Mouse (Mus musculus) lung, postnatal 0 days (tissue): Measurements from ENCODE around the gene Klf12. TPM values are rescaled to one million over a fixed set of nuclear protein-coding genes. Genes with fewer than 3 reads are reported as not detected.
A peak's percentile ranks its signal among the peaks of the same experiment; 100 is the strongest.

Source experiments
- ATAC-seq: fragments of 200-750 bp; cut with Nextera tagmentation; 2 replicates; pipeline ENCODE4 v1.8.0; 2017; ENCODE audit warnings: moderate library complexity
- DNase-seq: peaks from one replicate; pipeline ENCODE4 v3.0.0-alpha.2; 2016; ENCODE audit warnings: low spot score
- H3K27ac ChIP-seq: fragments of 300-500 bp; sonication (generic); 2 replicates; pipeline ENCODE4 v1.5.1; 2014; ENCODE audit warnings: antibody characterized with exemption, mild to moderate bottlenecking, low read length, mixed read lengths
- H3K27me3 ChIP-seq: fragments of 300-500 bp; sonication (generic); replicated peaks from 2 replicates; pipeline ENCODE4 v1.6.1; 2014; ENCODE audit warnings: low read length, mixed read lengths; ENCODE audit not compliant: insufficient read depth
- H3K36me3 ChIP-seq: fragments of 300-500 bp; sonication (generic); 2 replicates; pipeline ENCODE4 v1.6.1; 2014; ENCODE audit warnings: low read length, mixed read lengths; ENCODE audit not compliant: insufficient read depth
- H3K4me1 ChIP-seq: fragments of 300-500 bp; sonication (generic); 2 replicates; pipeline ENCODE4 v1.6.1; 2014; ENCODE audit warnings: antibody characterized with exemption, low read depth, low read length, mixed read lengths; ENCODE audit not compliant: insufficient read depth
- H3K4me2 ChIP-seq: fragments of 300-500 bp; sonication (generic); replicated peaks from 2 replicates; pipeline ENCODE4 v1.6.1; 2014; ENCODE audit warnings: low read depth, mild to moderate bottlenecking, low read length, moderate library complexity, mixed read lengths
- H3K4me3 ChIP-seq: fragments of 300-500 bp; sonication (generic); 2 replicates; pipeline ENCODE4 v1.5.1; 2014; ENCODE audit warnings: low read depth, low read length
- H3K9ac ChIP-seq: fragments of 300-500 bp; sonication (generic); replicated peaks from 2 replicates; pipeline ENCODE4 v1.6.1; 2014; ENCODE audit warnings: low read depth, mild to moderate bottlenecking
- H3K9me3 ChIP-seq: fragments of 300-500 bp; sonication (generic); 2 replicates; pipeline ENCODE4 v1.6.1; 2016; ENCODE audit warnings: low read length, mixed read lengths
- CTCF ChIP-seq: IDR thresholded peaks from 2 replicates; pipeline ENCODE4 v1.5.1; 2016; ENCODE audit warnings: antibody characterized with exemption, mild to moderate bottlenecking
- EP300 ChIP-seq: IDR thresholded peaks from 2 replicates; pipeline ENCODE4 v1.6.1; 2016; ENCODE audit warnings: antibody characterized with exemption, mild to moderate bottlenecking, control low read depth
- WGBS: fragments of 180-500 bp; shearing (Covaris S2); extraction: QIAGEN DNeasy Blood & Tissue Kit; methylation state at CpG from one replicate; pipeline ENCODE4 v1.1.7; 2014; 5-methylcytosine and 5-hydroxymethylcytosine counted together
- polyA plus RNA-seq: library from polyadenylated mRNA; unstranded; fragments of >200 nt; fragmentation: Nextera tagmentation; extraction: Ambion mirVana; gene quantifications from 2 replicates; pipeline ENCODE4 v1.2.1, GENCODE M21; 2015

Klf12 gene
- polyA plus RNA-seq, 1 experiment from 2014 or later, result 5.2 TPM

- Histone ChIP-seq H3K36me3 (no peaks in the 10 kb centered on the region), H3K4me1 (peaks cover 5% of the 10 kb centered on the region), H3K27me3 (no peaks in the 10 kb centered on the region), H3K4me2 (peak overlapping the region; percentile 99), H3K9ac (peak overlapping the region; percentile 16; the same call in 1 of the 2 replicates), H3K27ac (peak overlapping the region; percentile 32; the same call in 1 of the 2 replicates), H3K4me3 (peak overlapping the region; percentile 62), H3K9me3 (no peaks in the 10 kb centered on the region)
- peak; percentile 42 for DNase-seq
- ATAC-seq, result no peak
- TF ChIP-seq EP300 (no peak), CTCF (no peak)
- WGBS, result 2% methylated on average over 27 of the region's 27 CpGs
Measured at GRCm38 (mm10) chr14:100283411-100284118, 914 bp downstream of the Klf12 start.

- H3K36me3 ChIP-seq, result no peaks in the 10 kb centered on the region
- ATAC-seq, result no peak
- H3K9me3 ChIP-seq, result no peaks in the 10 kb centered on the region
- WGBS, result 7% methylated on average over 7 of the region's 7 CpGs
- peaks cover 5% of the 10 kb centered on the region for H3K4me1 ChIP-seq
- H3K4me3 ChIP-seq, result no peak overlapping the region
- 0 out of 2 replicates have a peak overlapping the region, but pooled peaks have one; percentile 99 for H3K4me2 ChIP-seq
- H3K27me3 ChIP-seq, result no peaks in the 10 kb centered on the region
- H3K9ac ChIP-seq, result no peak overlapping the region
- no peak overlapping the region for H3K27ac ChIP-seq
- no peak for TF ChIP-seq CTCF
- TF ChIP-seq EP300, result no peak
- no peak for DNase-seq
Measured at GRCm38 (mm10) chr14:100282651-100283050, 1.8 kb downstream of the Klf12 start.

- 33% methylated on average over 3 of the region's 3 CpGs for WGBS
- Histone ChIP-seq H3K36me3 (no peaks in the 10 kb centered on the region), H3K4me1 (peaks cover 4% of the 10 kb centered on the region), H3K4me2 (no peak overlapping the region), H3K4me3 (no peak overlapping the region), H3K27me3 (no peaks in the 10 kb centered on the region), H3K27ac (no peak overlapping the region), H3K9me3 (no peaks in the 10 kb centered on the region), H3K9ac (no peak overlapping the region)
- TF ChIP-seq CTCF (no peak), EP300 (no peak)
- no peak for DNase-seq
- no peak for ATAC-seq
Measured at GRCm38 (mm10) chr14:100281734-100282133, 2.7 kb downstream of the Klf12 start.

- no peaks in the 10 kb centered on the region for H3K36me3 ChIP-seq
- H3K4me2 ChIP-seq, result no peak overlapping the region
- H3K4me1 ChIP-seq, result no peaks in the 10 kb centered on the region
- H3K4me3 ChIP-seq, result no peak overlapping the region
- TF ChIP-seq CTCF (no peak), EP300 (no peak)
- H3K9me3 ChIP-seq, result no peaks in the 10 kb centered on the region
- ATAC-seq (no peak), DNase-seq (no peak)
- H3K27ac ChIP-seq, result no peak overlapping the region
- no peak overlapping the region for H3K9ac ChIP-seq
- H3K27me3 ChIP-seq, result no peaks in the 10 kb centered on the region
- WGBS, result 75% methylated on average over 2 of the region's 2 CpGs
Measured at GRCm38 (mm10) chr14:100274179-100274578, 10.3 kb downstream of the Klf12 start.

GRCm38 (mm10) chr14:100260531-100260930 is 23.9 kb downstream of the Klf12 start:
- Histone ChIP-seq H3K4me1 (no peaks in the 10 kb centered on the region), H3K27me3 (no peaks in the 10 kb centered on the region), H3K4me3 (no peak overlapping the region), H3K9me3 (no peaks in the 10 kb centered on the region), H3K36me3 (no peaks in the 10 kb centered on the region), H3K9ac (no peak overlapping the region), H3K4me2 (no peak overlapping the region), H3K27ac (0 out of 2 replicates have a peak overlapping the region, but pooled peaks have one; percentile 14)
- peak; percentile 87 for ATAC-seq
- TF ChIP-seq CTCF, result no peak
- TF ChIP-seq EP300, result peak; percentile 27; the same call in 1 of the 2 replicates
- WGBS, result 54% methylated on average over 4 of the region's 4 CpGs
- DNase-seq, result peak; percentile 34

- Histone ChIP-seq H3K4me3 (no peak overlapping the region), H3K4me2 (no peak overlapping the region), H3K27me3 (no peaks in the 10 kb centered on the region), H3K36me3 (no peaks in the 10 kb centered on the region), H3K9ac (no peak overlapping the region), H3K27ac (no peak overlapping the region), H3K4me1 (no peaks in the 10 kb centered on the region), H3K9me3 (no peaks in the 10 kb centered on the region)
- DNase-seq (no peak), ATAC-seq (no peak)
- 91% methylated on average over 5 of the region's 5 CpGs for WGBS
- TF ChIP-seq EP300 (no peak), CTCF (no peak)
Measured at GRCm38 (mm10) chr14:100243046-100243445, 41.4 kb downstream of the Klf12 start.
